Mouse (Mus musculus) heart, postnatal 10 days (tissue): ENCODE data around the gene Kdm3a. TPM values are rescaled to one million over a fixed set of nuclear protein-coding genes. Genes with fewer than 3 reads are reported as not detected.

ENCODE experiments used
- DNase-seq, 2 experiments: peaks; one replicate each; pipeline ENCODE4 v3.0.0; 2021
- intact Hi-C: fragments of 180-260 bp; cut with DNase I; formaldehyde crosslinking; loops from one replicate; pipeline ENCODE4 v1.15.1; 2025
- total RNA-seq, 2 experiments: library from RNA; stranded (reverse); gene quantifications; 2 replicates each; pipeline ENCODE4 v1.2.3; 2021

The Kdm3a gene
- total RNA-seq, 2 experiments from 2014 or later: 32.1 to 33.1 TPM

DNA sequence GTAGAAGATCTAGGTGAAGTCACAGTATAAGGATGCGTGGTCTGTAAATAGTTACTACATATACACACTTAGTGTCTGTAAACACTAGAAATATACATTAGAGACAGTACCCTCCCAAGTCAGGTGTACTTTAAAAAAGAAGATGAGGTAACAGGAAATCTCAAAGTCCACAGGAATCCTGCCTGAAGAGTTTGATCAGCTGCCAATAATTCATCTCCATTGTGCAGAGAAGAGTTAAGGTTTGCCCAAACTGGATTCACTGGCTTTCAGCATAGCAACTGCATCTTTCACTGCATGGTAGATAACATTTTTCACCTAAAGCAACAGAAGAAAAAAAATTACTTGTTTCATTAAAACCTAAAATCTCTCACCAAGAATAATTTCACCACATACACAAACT is 43.4 kb downstream of the Kdm3a start:
- intact Hi-C loops: no loop called here
- no peak for DNase-seq

DNA sequence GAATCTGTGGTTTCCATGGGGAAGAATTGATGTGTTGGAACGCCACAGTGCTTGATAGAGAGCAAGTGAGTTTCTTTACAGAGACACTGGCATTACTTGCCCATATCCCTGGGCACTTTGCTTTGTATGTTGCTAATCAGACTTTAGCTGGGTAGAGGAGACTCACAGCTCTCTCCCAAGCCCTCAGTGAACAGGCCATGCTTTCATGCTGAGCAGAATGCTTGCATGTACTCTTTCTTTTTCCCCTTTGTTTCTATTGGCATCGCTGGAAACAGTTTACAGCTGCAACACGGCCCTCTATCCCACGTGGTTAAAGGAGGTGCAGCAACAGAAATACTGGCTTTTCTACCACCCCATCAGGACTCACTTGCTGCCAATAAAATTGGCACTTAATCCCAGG is 49.6 kb downstream of the Kdm3a start:
- DNase-seq: no peak
- intact Hi-C loops: no loop called here

DNA sequence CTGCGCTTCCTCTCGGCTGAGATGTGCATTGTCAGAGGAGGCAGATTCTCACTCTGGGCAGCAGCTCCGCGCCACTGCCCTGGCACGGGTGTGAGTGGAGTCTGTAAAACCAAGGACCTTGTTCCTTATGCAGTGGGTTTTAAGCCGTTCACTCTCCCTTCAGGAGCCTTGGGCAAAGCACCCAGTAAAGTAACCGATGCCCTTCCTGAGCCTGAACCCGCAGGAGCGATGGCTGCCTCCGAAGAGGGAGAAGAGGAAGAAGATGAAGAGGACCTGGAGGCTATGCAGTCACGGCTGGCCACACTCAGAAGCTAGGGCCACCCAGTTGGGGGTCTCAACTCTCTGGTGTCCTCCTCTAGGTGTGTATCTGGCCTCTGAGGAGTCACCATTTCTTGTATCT is 53.3 kb downstream of the Kdm3a start:
- no peak for DNase-seq
- intact Hi-C loops: no loop called here

DNA sequence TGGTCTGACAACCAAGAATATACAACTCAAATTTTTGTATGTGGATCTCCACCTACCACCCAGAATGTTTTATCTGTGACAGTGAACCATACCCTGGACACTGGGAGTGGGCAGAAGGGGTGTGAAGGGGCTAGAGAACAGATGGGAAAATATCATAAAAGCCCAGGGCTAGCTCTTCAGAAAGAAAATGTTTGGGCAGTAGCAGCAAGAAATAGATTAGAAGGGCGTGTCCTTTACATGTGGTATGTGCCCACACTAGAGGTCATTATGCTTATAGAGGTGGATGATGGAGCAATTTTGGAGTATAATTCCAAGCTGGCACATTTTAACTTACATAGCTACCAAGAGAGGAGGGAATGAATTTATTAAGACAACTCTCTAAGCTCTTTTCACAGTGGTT is 57.4 kb downstream of the Kdm3a start:
- DNase-seq: no peak
- intact Hi-C loops: no loop called here

DNA sequence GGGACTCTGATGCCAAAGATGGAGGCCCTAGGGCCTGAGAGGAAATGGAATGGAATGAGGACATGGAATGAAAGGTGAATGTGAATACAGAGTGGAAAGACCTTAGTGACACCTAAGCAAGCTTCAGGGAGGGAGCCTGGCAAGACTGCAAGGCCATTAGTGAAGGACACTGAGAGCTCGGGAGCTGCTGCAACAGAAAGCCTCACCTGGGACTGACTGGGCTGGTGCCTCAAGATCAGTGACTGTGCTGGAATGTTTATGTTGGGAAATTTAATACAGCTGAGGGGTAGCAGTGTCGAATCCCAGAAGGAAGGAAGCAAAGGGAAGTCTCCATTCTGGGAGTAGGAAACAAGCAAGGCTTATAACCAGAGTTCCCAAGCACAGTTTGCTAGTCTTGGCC is 63.8 kb downstream of the Kdm3a start:
- no peak for DNase-seq
- intact Hi-C loops: no loop called here

DNA sequence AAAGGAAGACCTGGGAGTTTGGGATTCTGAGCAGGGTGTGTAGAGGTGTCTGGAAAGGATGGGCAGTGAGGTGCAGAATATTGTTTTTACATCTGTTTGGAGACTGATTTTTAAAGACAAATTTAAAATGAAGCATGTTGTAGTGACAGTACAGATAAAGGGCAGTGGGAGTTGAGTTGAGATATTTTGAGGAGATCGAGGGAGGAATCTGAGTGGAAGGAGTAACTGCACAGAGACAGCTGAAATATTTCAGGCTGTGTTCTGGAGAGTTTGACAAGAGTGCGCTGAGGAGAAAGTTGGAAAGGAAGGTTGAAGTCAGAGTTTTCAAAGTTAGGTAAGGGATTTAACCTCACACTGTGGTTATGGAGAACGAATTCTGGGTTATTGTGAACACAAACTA is 64.2 kb downstream of the Kdm3a start:
- DNase-seq: no peak
- intact Hi-C loops: no loop called here

DNA sequence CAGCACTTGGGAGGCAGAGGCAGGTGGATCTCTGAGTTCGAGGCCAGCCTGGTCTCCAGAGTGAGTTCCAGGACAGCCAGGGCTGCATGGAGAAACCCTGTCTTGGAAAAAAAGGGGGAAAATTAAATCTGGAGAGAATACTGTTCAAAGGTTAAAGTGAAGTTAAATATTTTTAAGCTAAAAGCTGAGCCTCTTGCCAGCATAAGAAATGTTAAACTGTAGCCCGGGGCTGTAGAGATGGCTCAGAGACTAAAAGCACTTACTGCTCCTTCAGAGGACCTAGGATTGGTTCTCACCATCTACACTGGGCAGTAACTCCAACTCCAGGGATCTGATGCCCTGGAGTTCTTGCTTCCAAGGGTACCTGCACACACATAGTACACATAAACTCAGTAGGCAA is 76.0 kb downstream of the Kdm3a start:
- no peak for DNase-seq
- intact Hi-C loops: no loop called here

DNA sequence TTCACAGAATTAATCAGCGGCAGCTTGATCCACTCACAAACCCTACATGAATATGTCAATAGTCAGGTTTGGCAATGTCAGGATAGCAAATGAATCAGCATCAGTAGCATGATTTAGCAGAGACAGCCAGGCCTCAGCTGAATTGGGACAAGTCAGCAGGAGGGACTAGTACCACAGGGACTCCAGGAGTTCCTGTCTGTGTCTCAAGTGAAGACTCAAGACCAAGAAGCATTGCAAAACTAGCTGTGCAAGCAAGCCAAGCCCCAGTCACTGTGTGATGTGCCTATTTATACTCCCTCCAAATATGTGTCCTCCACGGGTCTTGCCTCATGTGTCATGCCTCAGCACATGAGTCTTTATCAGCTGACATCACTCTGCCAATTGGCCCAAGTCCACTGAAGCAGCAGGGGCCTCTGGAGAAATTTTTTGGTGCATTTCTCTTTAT is 77.3 kb downstream of the Kdm3a start:
- intact Hi-C loops: no loop called here
- peak; percentile 52 to 61 for DNase-seq

DNA sequence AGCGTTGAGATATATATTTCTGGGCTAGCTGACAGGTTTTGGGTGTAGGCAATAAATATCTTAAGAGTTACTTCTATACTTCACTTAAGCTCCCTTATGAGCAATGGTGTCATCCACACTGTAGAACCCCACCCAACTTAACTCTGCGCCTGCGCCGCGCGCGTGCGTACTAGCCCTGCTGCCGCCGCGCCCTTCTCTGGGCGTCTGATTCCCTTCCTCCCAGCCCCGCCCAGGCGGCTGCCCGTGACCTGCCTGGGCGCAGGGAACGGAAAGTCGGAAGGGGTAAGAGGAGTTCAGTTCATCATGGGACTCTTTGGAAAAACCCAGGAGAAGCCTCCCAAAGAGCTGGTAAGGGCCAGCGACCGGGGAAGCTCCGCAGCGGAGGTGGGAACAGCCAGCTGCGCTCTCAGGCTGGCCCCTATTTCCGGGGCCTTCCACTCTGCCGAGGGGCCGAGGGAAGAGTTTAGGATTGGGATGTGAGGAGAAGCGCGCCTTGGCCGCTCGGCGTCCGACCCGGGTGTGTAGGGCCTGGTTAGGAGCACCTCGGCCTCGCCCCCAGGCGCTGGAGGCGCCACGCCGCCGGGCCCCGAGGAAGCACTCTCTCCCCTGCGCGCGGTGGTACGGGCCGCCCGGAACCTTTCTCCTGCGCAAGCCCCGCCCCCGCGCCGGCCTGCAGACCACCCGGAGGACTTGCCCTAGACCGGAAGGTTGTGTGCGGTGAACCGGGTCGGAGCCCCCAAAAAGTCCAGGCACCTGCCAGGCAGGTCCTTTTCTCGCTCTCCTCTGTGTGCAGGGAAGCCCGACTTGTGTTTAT is 88.9 kb downstream of the Kdm3a start, which contains the start of gene Chmp3:
Gene Chmp3 (plus strand): TSS at position 112 of the 814 bp plus-strand sequence.
- intact Hi-C loops: loop anchor here (5.0 kb wide), 2 partner anchors 47 to 102 kb away; partner anchors contain the start of gene Rmnd5a
- peak; percentile 97 to 98 for DNase-seq

Other genes starting within 250 kb of the Kdm3a start
- 10 to 100 TPM; 58.0 to 64.8 TPM for gene Rmnd5a, start 192.4 kb downstream of the Kdm3a start, total RNA-seq
- 10 to 100 TPM; 30.1 to 32.7 TPM for gene Rnf103, start 139.1 kb downstream of the Kdm3a start, total RNA-seq
- 10 to 100 TPM; 62.8 to 67.7 TPM for gene Chmp3, start 89.2 kb downstream of the Kdm3a start, total RNA-seq
- gene Reep1, start 74.6 kb upstream of the Kdm3a start, total RNA-seq: 10 to 100 TPM; 20.1 to 21.7 TPM
- 10 to 100 TPM; 49.1 to 50.0 TPM for gene Mrpl35, start 194.0 kb upstream of the Kdm3a start, total RNA-seq
- gene Immt, start 198.3 kb upstream of the Kdm3a start, total RNA-seq: 100 to 1,000 TPM; 542 to 553 TPM